Mouse (Mus musculus) cerebellum, adult 9-11 months (tissue): Measurements from ENCODE around the gene Nfkb2.

Source experiments
- DNase-seq: peaks from one replicate; pipeline ENCODE4 v3.0.0; 2022

The Nfkb2 gene

DNA sequence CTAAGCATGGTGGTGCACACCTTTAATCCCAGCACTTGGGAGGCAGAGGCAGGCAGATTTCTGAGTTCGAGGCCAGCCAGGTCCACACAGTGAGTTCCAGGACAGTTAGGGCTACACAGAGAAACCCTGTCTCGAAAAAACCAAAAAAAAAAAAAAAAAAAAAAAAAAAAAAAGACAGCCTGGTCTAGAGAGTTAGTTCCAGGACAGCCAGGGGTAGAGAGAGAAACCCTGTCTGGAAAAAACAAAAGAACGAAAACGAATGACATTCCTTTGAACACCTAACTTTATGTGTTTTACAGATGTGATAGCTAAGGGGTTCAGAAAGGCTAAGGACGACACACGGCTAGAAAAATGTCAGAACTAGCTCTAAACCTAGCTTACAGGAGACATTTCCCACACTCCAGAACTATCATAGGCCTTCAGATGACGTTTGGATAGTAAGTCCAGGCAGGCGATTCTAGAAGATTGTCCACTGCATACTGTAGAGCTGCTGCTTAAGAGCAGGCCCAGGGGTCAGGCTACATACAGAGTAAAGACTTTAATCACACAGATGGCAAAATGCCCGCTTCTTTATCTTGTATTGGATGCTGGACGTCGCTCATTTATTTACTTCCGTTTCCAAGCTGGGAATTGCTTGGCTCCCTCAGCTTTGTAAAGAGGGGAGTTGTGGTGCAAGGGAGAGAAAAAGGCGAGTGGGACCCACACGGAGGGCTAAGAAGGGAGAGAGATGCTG lies 44.0 kb downstream of the Nfkb2 start:
- peak; percentile 53 for DNase-seq

DNA sequence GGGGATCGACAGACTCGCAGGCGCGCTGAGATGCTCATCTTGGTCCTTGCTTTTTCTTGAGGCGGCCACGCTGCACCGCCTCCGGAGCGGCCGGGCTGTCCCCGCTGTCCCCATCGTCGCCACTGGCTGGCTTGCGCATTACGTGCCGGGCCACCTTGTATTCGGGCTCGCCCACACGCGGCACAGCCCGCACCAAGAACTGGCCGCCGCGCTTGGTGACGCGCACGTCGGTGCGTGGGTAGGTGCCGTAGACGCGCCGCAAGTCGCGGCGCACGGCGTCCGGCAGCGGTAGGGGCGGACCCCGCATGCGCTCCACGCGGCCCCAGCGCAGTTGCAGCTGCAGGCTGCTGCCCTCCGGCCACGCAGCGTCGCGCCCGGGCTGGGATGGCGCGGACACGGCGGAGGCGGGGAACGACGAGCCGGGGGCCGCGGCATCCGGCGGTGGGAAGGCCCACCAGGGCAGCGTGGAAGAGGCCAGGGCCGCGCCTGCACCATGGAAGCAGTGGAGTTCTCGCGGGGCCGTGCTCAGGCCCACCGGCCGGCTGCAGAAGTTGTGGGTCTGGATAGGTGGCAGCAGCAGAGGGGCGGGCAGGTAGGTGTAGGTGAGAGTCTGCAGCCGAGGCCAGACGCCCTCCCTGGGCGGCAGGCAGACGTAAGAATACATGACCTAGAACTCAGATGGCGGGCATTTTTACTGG lies 44.8 kb downstream of the Nfkb2 start:
- DNase-seq: peak; percentile 94

DNA sequence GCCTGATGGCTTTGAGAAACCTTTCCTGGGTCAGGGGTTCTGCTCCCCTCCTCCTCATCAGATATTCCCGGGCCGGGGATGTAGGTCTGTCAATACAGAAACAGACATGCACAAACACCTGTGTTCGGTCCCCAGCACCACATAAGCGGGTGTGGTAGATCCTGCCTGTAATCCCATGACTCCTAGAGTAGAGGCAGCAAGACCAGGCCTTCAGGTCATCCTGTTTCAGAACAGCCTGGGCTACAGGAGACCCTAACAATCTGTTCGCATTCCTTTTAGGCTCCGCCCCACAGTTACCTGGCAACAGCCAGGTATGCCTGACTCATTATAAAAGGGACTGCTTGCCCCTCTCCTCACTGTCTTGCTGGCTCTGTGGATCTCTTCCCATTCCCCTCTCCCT lies 45.4 kb downstream of the Nfkb2 start:
- DNase-seq: peak; percentile 65

DNA sequence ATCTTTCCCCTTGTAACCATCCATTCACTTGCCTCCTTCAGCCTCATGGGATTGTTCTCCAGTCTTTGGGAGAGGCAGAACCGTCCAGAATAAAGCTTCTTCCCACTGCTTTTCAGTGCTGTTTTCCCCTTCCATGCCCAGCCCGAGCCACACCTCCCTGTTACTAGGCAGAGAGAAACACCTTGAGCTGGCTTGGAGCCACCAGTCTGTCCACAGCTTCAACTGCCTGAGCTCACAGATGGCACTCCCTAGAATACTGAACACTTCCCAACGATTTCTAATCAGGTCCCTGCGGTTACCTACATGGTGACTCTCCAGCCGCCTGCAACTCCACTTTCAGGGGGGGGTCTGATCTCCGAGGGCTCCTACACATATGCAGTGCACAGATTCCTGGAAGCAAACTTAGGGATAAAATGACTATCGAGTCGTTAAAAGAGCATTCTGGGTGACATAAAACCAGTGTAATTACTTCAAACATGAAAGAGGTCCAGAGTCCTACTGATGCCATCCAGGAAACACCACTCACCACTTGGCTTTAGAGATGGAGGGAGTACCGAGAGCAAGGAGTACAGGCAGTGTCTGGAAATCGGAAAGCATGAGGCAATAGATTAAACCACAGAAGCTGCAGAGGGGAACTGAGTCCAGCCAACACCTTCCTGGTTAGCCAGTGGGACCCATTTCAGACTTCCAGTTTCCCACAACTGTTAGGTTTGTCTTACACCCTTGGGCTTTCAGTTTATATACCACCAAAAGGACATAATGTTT lies 46.2 kb downstream of the Nfkb2 start, which contains the start of gene 2310034G01Rik:
TSS of gene 2310034G01Rik (minus strand) at position 135 of the 765 bp plus-strand sequence.
- DNase-seq: peak; percentile 69

DNA sequence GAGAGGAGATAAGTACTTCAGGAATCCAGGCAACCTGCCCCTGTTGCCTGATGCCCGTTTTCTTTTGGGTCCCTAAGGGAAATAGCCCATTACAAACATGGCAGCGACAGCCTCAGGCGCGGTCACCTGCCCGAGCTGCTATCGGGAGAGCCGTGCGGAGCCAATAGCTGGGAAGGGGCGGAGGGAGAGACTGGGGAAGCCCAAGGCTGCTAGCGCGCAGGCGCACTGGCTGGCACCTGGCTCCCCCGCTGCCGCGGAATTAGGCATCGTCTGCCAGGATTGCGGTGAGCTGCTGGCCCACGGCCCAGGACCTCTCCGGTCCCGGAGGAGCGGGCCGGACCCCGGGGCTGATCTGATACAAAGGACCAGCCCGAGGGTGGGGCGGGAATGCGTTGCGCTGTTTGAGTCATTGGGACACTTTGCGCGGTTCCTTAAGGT lies 52.6 kb downstream of the Nfkb2 start:
- DNase-seq: peak; percentile 97

DNA sequence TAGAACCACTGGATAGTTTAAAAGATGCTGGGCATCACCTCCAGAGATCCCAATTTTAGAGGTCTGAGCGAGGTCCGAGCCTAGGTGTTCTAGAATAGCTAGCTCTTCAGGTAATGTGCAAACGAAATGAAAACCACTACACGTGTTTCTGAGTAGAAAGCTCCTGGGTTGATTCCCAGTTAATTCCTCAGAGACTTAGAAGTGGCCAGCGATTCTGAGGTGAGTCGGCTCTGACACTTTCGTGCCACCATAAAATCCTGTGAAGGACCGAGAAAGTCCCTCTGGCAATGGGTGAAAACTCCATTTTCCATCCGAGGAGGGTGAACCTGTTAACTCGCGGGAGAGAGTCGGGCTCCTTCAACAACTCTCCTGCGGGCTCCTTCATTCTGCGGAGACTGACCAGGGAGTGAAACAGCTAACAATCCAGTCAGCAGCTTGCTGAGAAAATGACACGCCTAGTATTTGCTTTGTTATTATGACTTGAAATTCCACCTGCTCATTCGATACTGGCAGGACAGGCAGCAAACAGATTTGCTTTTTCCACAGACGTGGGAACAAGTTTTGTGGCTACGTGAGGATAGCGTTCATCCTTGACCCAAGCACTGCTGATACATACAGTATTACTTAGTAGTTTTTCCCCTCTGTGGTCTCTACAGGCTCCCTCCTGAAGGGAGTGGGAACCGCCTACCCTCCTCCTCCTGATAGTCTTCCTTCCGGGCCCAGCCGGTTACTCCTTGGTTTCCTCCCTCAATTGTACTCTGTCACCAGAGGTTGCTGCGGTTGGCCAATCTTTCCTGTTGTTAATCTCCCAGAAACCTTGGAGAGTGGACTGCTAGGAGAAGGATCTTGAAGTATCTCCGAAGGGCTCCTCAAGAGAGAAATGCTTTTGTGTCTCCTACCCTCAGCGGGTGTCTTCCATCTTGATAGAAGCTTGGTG lies 53.5 kb downstream of the Nfkb2 start:
- peak; percentile 36 for DNase-seq

DNA sequence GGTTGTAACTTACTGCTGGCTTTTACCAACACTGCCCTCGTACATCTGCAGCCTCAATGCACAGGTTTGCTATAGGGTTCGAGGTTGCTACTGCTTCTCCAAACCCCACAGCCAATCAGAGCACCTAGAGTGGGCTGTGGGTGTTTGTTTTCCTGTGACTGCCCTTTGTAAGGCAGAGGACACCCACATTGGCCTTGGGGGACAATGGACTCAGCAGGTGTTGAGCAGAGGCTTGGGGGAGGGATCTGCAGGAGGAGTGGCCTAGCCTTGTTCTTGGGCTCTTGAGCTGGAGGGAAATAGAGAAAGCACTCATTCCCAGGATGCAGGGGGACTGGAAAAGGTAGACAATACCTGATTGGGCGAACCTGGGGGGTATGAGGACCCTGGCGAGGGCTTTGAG lies 54.3 kb downstream of the Nfkb2 start:
- DNase-seq: peak; percentile 29
